Mouse (Mus musculus) frontal cortex, adult 2 months (tissue): ENCODE data around the gene Uba1y. TPM values are rescaled to one million over a fixed set of nuclear protein-coding genes. Genes with fewer than 3 reads are reported as not detected.
"Not testable (repeated sequence)": the region's sequence is repeated elsewhere in the genome, so short reads cannot be mapped to it uniquely, and the experiment has no call there.

Experiments
- DNase-seq, 2 experiments: peaks; one replicate each; pipeline ENCODE4 v3.0.0; 2022; ENCODE audit warnings: low spot score in 1 of 2; ENCODE audit errors: extremely low spot score in 1 of 2
- polyA plus RNA-seq: library from polyadenylated mRNA; depleted of rRNA; stranded (reverse); fragments of >200 nt; gene quantifications from 2 replicates; pipeline ENCODE4 v1.2.3, GENCODE M21; 2012; rRNA removed

Uba1y gene
- polyA plus RNA-seq = 1.6 TPM in 1 of 2 replicates, not detected in the other

- DNase-seq = no peak
These were observed at the start of gene Uba1y for GRCm38 (mm10) chrY:818396-818795. Gene Uba1y (plus strand): TSS chrY:818649.

DNA sequence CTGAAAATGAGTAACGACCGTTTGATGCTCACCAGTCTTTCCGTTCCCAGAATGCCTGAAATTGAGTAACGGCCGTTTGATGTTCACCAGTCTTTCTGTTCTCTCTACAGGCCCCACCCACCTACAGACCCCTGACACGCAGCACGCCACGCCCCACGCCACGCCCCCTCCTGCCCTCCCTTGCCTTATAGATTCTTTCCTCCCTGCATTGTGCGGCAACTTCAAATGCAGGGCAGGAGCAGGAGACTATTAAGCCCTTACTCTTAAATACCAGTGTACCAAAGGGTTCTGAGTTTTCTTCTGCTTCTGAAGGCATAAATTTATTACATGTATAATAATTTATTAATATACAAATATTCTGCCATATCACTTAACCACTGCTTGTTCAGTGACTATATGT lies 21.1 kb upstream of the Uba1y start, which contains the start of gene Zfy1:
Zfy1 (minus strand) TSS at position 101 of the 400 bp plus-strand sequence.
- not testable (repeated sequence) for DNase-seq

- DNase-seq = no peak
These were observed 9.3 kb upstream of the Uba1y start for GRCm38 (mm10) chrY:808991-809661.

- no peak for DNase-seq
These were observed 54.0 kb downstream of the Uba1y start for GRCm38 (mm10) chrY:872404-872803.

DNA sequence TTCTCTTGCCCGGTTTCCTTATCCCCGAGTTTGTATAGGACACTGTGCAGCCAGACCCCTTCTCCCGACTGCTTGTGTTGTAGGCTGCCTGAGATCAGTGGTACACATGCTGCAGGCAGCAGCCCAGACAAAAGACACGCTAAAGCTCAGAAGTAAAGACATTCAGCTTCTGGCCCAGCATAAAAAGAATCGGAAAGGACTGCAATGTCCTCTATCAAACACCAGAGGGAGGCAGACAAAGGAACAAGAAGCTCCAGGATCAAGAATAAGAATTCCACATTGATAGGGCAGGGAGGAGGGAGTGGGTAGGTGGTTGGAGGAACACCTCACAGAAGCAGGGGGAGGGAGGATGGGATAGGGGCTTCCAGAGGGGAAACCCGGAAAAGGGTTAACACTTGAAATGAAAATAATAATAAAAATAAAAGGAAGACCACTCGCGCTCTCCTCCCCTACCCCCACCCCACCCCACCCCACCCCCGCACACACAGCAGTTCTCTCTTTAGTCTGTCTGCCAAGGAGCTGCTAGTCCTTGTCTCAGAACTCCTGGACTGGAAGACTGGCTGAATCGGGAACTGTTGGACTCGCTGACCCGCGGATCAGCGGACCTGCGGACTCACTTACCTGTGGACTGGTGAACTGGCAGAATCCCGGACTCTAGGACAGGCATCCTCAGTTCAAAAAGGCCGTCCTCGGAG lies 54.6 kb downstream of the Uba1y start:
- DNase-seq = peak in 1 of 2 experiments; percentile 0

Other genes with a start within 250 kb of the Uba1y start
- gene Zfy1, start 21.2 kb upstream of the Uba1y start, polyA plus RNA-seq = not detected in 2 replicates
- gene Kdm5d, start 79.1 kb downstream of the Uba1y start, polyA plus RNA-seq = 21.4 TPM in 1 of 2 replicates, not detected in the other
- 0.11 and 104 TPM in 2 replicates for gene Eif2s3y, start 191.9 kb downstream of the Uba1y start, polyA plus RNA-seq